Mouse (Mus musculus) embryonic facial prominence, embryonic 14.5 days (tissue): ENCODE results near the gene Selenov. TPM values are rescaled to one million over a fixed set of nuclear protein-coding genes. Genes with fewer than 3 reads are reported as not detected.

ENCODE experiments used
- ATAC-seq: fragments of 200-750 bp; cut with Nextera tagmentation; 2 replicates; pipeline ENCODE4 v1.8.0; 2017; ENCODE audit warnings: low read depth, moderate number of reproducible peaks, moderate TSS enrichment
- DNase-seq: peaks from one replicate; pipeline ENCODE4 v3.0.0-alpha.2; 2015; ENCODE audit warnings: low spot score
- H3K27ac ChIP-seq: fragments of 300-500 bp; sonication (generic); replicated peaks from 2 replicates; pipeline ENCODE4 v1.5.1; 2014; ENCODE audit warnings: low read depth, mild to moderate bottlenecking, low read length, moderate library complexity
- H3K27me3 ChIP-seq: fragments of 300-500 bp; sonication (generic); replicated peaks from 2 replicates; pipeline ENCODE4 v1.6.1; 2014; ENCODE audit warnings: low read length; ENCODE audit not compliant: control insufficient read depth, insufficient read depth
- H3K36me3 ChIP-seq: fragments of 300-500 bp; sonication (generic); 2 replicates; pipeline ENCODE4 v1.6.1; 2014; ENCODE audit warnings: low read length, mixed read lengths; ENCODE audit not compliant: control insufficient read depth, insufficient read depth
- H3K4me1 ChIP-seq: fragments of 300-500 bp; sonication (generic); 2 replicates; pipeline ENCODE4 v1.6.1; 2014; ENCODE audit warnings: antibody characterized with exemption, low read length; ENCODE audit not compliant: control insufficient read depth, insufficient read depth
- H3K4me2 ChIP-seq: fragments of 300-500 bp; sonication (generic); 2 replicates; pipeline ENCODE4 v1.6.1; 2014; ENCODE audit warnings: low read depth, mild to moderate bottlenecking, low read length, moderate library complexity, mixed read lengths
- H3K4me3 ChIP-seq: fragments of 300-500 bp; sonication (generic); 2 replicates; pipeline ENCODE4 v1.5.1; 2014; ENCODE audit warnings: low read depth, mild to moderate bottlenecking, low read length
- H3K9ac ChIP-seq: fragments of 300-500 bp; sonication (generic); 2 replicates; pipeline ENCODE4 v1.6.1; 2014; ENCODE audit warnings: low read depth, mild to moderate bottlenecking, low read length, moderate library complexity, mixed read lengths
- H3K9me3 ChIP-seq: fragments of 300-500 bp; sonication (generic); 2 replicates; pipeline ENCODE4 v1.6.1; 2016; ENCODE audit warnings: low read length; ENCODE audit not compliant: control insufficient read depth
- WGBS: fragments of 180-500 bp; shearing (Covaris S2); extraction: QIAGEN DNeasy Blood & Tissue Kit; methylation state at CpG from one replicate; pipeline ENCODE4 v1.1.7; 2014; 5-methylcytosine and 5-hydroxymethylcytosine counted together
- polyA plus RNA-seq: library from polyadenylated mRNA; unstranded; fragments of >200 nt; fragmentation: Nextera tagmentation; extraction: Ambion mirVana; gene quantifications from 2 replicates; pipeline ENCODE4 v1.2.1, GENCODE M21; 2014

Gene Selenov
- polyA plus RNA-seq, 1 experiment from 2014 or later = not detected

DNA sequence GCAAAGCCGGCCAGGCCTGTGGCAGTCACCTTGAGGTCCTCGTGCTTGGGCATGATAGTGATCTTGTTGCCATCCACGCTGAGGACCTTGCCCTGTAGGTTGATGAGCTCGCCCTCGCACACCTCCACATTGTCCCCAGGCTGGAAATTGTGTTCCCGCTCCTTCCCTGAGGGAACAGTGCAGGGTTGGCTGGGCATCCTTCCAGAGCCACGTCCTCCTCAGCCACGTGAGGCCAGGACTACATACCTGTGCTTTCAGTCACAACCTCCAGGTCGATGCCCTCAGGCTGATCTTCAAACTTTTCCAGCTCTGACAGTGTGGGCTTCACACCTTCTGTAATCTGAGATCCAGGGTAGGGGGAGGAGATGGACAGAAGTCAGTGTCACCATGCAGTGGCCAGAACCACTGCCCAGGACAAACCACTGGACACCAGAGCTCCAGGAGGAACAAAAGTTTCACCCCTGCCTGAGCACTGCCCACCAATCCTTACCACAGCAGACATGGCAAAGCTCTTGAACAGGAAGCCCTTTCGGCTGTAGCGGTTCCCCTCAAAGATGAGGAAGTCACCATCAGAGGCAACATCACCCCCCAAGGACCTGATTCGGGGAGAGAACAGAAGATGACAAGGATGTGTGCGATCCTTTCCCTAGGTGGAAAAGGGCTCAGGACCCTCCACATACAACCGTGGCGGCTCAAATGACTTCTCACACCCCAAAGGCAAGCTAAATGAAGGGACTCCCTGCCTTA lies 31.2 kb upstream of the Selenov start:
- Histone ChIP-seq H3K9me3 (no peaks in the 10 kb centered on the region), H3K4me1 (no peaks in the 10 kb centered on the region), H3K27me3 (no peaks in the 10 kb centered on the region), H3K9ac (no peak overlapping the region), H3K4me2 (no peak overlapping the region), H3K36me3 (peaks cover 100% of the 10 kb centered on the region), H3K27ac (no peak overlapping the region), H3K4me3 (no peak overlapping the region)
- DNase-seq = no peak
- WGBS = 93% methylated on average over 15 of the region's 15 CpGs
- no peak for ATAC-seq

GRCm38 (mm10) chr7:28318714-28319113 lies 27.7 kb upstream of the Selenov start:
- no peak for DNase-seq
- H3K4me1 ChIP-seq = no peaks in the 10 kb centered on the region
- no peaks in the 10 kb centered on the region for H3K27me3 ChIP-seq
- no peak overlapping the region for H3K9ac ChIP-seq
- no peak overlapping the region for H3K27ac ChIP-seq
- peaks cover 99% of the 10 kb centered on the region for H3K36me3 ChIP-seq
- no peak overlapping the region for H3K4me3 ChIP-seq
- no peak for ATAC-seq
- WGBS = 94% methylated on average over 17 of the region's 17 CpGs
- H3K4me2 ChIP-seq = no peak overlapping the region
- no peaks in the 10 kb centered on the region for H3K9me3 ChIP-seq

GRCm38 (mm10) chr7:28318036-28318435 lies 27.1 kb upstream of the Selenov start:
- no peak overlapping the region for H3K9ac ChIP-seq
- no peaks in the 10 kb centered on the region for H3K27me3 ChIP-seq
- H3K27ac ChIP-seq = no peak overlapping the region
- WGBS = 95% methylated on average over 3 of the region's 3 CpGs
- H3K4me3 ChIP-seq = no peak overlapping the region
- H3K4me2 ChIP-seq = no peak overlapping the region
- ATAC-seq (no peak), DNase-seq (no peak)
- H3K36me3 ChIP-seq = peaks cover 93% of the 10 kb centered on the region
- H3K9me3 ChIP-seq = no peaks in the 10 kb centered on the region
- no peaks in the 10 kb centered on the region for H3K4me1 ChIP-seq

DNA sequence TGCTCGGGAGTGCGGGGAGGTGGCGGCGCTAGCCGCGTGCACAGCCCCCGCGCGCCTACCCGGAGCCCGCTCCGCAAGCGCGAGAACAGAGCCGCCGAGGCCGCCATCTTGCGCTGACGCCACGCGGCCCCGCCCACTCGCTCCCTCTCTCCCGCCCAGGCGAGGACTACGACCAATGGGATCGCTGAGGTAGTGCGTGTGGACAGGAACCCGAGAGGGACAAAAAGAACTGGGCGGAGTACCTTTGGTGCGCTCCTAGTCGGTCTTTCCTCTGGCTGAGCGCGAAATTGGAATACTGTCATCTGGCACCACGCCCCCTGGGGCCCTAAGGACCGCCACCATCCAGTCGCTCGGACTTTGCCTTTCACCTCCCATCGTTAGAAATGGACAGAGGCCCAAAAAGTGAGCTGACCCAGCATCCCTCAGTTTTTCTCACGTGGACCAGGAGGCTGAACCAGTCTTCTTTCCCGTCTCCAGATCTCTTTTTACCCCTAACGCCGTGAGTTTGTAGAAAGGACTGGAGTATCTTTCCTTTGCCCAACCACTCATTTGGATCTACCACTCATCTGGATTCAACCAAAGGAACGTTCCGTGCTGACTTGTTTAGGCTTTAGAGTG lies 21.0 kb upstream of the Selenov start, which contains the start of gene Timm50:
Gene Timm50 (minus strand): TSS at position 147 of the 618 bp plus-strand sequence.
- ATAC-seq (peak; percentile 99), DNase-seq (peak; percentile 98)
- Histone ChIP-seq H3K4me1 (peaks cover 7% of the 10 kb centered on the region; the same call in 1 of the 2 replicates), H3K36me3 (peaks cover 64% of the 10 kb centered on the region), H3K27ac (peak within 1 kb of the TSS; percentile 63; the same call in 1 of the 2 replicates), H3K4me3 (peak within 1 kb of the TSS; percentile 92), H3K9ac (peak within 1 kb of the TSS; percentile 93), H3K27me3 (no peaks in the 10 kb centered on the region), H3K4me2 (peak within 1 kb of the TSS; percentile 87), H3K9me3 (no peaks in the 10 kb centered on the region)
- 2% methylated on average over 31 of the region's 45 CpGs for WGBS

DNA sequence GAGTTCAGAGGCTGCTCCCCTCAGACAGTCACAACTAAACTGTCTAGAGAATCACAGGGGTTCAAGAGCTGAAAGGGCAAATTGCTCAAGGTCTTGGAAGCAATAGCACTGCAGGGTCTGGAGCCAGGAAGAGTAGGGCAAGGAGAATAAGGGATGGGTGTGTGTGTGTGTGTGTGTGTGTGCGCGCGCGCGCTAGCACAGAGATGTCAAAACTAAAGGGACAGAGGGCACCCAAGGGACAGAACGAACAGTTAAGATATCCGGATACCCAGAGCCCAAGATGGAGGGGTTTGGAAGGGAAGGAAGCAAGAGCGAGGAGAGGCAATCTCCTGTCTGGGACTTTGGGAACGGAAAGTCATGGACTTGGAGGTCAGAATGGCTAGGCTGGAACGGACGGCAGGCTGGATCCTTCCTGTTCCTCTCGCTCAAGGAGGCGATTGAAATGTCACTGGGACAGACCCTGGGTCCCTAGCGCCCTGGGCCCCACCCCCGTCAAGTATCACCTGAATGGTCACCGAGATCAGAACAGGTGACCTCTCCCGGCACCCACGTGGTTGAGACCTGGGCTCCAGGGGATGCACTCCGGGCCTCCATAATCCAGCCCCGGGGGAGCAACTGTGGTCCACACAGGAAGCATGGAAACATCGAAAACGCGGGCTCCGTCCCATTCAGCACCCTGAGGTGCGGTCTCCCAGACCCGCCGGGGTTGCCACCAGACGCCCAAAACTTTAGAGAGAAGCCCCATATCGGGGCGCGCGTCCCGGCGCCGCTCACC lies 20.4 kb upstream of the Selenov start:
- Histone ChIP-seq H3K36me3 (peaks cover 64% of the 10 kb centered on the region), H3K4me2 (peak overlapping the region; percentile 87), H3K9ac (peak overlapping the region; percentile 93), H3K9me3 (no peaks in the 10 kb centered on the region), H3K27ac (peak overlapping the region; percentile 63; the same call in 1 of the 2 replicates), H3K27me3 (no peaks in the 10 kb centered on the region), H3K4me1 (peaks cover 7% of the 10 kb centered on the region; the same call in 1 of the 2 replicates), H3K4me3 (peak overlapping the region; percentile 92)
- 8% methylated on average over 30 of the region's 35 CpGs for WGBS
- DNase-seq (peak; percentile 21), ATAC-seq (peak; percentile 56)

- Histone ChIP-seq H3K9ac (no peak overlapping the region), H3K27ac (no peak overlapping the region), H3K4me2 (no peak overlapping the region), H3K4me1 (peaks cover 7% of the 10 kb centered on the region; the same call in 1 of the 2 replicates), H3K4me3 (no peak overlapping the region), H3K36me3 (peaks cover 64% of the 10 kb centered on the region), H3K9me3 (no peaks in the 10 kb centered on the region), H3K27me3 (no peaks in the 10 kb centered on the region)
- DNase-seq (no peak), ATAC-seq (no peak)
- 67% methylated on average over 9 of the region's 9 CpGs for WGBS
Measured at GRCm38 (mm10) chr7:28309737-28310136, 18.8 kb upstream of the Selenov start.

GRCm38 (mm10) chr7:28306216-28306615 lies 15.2 kb upstream of the Selenov start:
- H3K27me3 ChIP-seq = peaks cover 15% of the 10 kb centered on the region
- peaks cover 7% of the 10 kb centered on the region; the same call in 1 of the 2 replicates for H3K4me1 ChIP-seq
- ATAC-seq = no peak
- no peak overlapping the region for H3K9ac ChIP-seq
- 95% methylated on average over 8 of the region's 8 CpGs for WGBS
- H3K4me2 ChIP-seq = no peak overlapping the region
- no peak overlapping the region for H3K27ac ChIP-seq
- H3K4me3 ChIP-seq = no peak overlapping the region
- DNase-seq = no peak
- peaks cover 57% of the 10 kb centered on the region for H3K36me3 ChIP-seq
- H3K9me3 ChIP-seq = no peaks in the 10 kb centered on the region

DNA sequence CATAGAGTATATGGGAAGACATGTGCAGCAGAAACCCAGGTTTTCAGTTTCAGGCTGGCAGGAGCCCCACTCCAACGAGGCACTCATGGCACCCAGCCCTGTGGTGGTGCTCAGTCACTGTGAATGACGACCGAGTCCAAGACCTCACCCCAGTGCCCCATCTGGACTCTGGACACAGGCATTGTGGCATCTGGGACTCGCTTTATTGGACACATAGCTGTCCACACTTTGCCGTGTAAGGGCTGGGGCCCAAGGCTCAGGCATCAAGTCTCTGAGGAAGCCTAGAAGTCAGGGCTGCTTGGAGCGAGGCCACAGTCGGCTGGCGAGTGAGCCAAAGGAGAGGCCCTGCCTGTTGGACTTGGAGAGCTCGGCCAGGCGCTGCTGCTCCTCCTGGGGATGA lies 14.7 kb upstream of the Selenov start:
- Histone ChIP-seq H3K9ac (no peak overlapping the region), H3K27ac (no peak overlapping the region), H3K9me3 (no peaks in the 10 kb centered on the region), H3K27me3 (peaks cover 20% of the 10 kb centered on the region), H3K4me2 (no peak overlapping the region), H3K4me1 (peaks cover under 1% of the 10 kb centered on the region; the same call in 1 of the 2 replicates), H3K36me3 (peaks cover 57% of the 10 kb centered on the region), H3K4me3 (no peak overlapping the region)
- ATAC-seq (no peak), DNase-seq (no peak)
- 94% methylated on average over 10 of the region's 10 CpGs for WGBS
